Mouse (Mus musculus) heart, adult 9 months (tissue): Measurements from ENCODE around the gene Nell1.
"Not testable (repeated sequence)": the region's sequence is repeated elsewhere in the genome, so short reads cannot be mapped to it uniquely, and the experiment has no call there.

ENCODE experiments used
- DNase-seq, 2 experiments: peaks; one replicate each; pipeline ENCODE4 v3.0.0; 2022; ENCODE audit warnings: low spot score in 2 of 2

The Nell1 gene

GRCm38 (mm10) chr7:49974841-49975440, at the start of gene Nell1:
Gene Nell1 (plus strand): TSS chr7:49974864.
- DNase-seq, result no peak

- DNase-seq, result no peak
Observed at GRCm38 (mm10) chr7:49928571-49928970, 46.1 kb upstream of the Nell1 start.

- no peak for DNase-seq
Observed at GRCm38 (mm10) chr7:49929999-49930398, 44.7 kb upstream of the Nell1 start.

GRCm38 (mm10) chr7:49933386-49934115, 41.1 kb upstream of the Nell1 start:
- not testable (repeated sequence) for DNase-seq

- DNase-seq, result no peak
Observed at GRCm38 (mm10) chr7:49936821-49937220, 37.8 kb upstream of the Nell1 start.

GRCm38 (mm10) chr7:49942023-49942422, 32.6 kb upstream of the Nell1 start:
- DNase-seq, result no peak

GRCm38 (mm10) chr7:49942490-49942889, 32.2 kb upstream of the Nell1 start:
- DNase-seq, result no peak

GRCm38 (mm10) chr7:49946691-49947090, 28.0 kb upstream of the Nell1 start:
- DNase-seq, result no peak

GRCm38 (mm10) chr7:49953546-49954181, 21.0 kb upstream of the Nell1 start:
- peak; percentile 4 to 8 for DNase-seq

GRCm38 (mm10) chr7:49954834-49955233, 19.8 kb upstream of the Nell1 start:
- no peak for DNase-seq

GRCm38 (mm10) chr7:49957142-49957541, 17.5 kb upstream of the Nell1 start:
- DNase-seq, result no peak

- DNase-seq, result no peak
Observed at GRCm38 (mm10) chr7:49963764-49964163, 10.9 kb upstream of the Nell1 start.

GRCm38 (mm10) chr7:49969516-49969915, 5.1 kb upstream of the Nell1 start:
- DNase-seq, result no peak

GRCm38 (mm10) chr7:49975441-49976121, 917 bp downstream of the Nell1 start:
- no peak for DNase-seq

- no peak for DNase-seq
Observed at GRCm38 (mm10) chr7:49981511-49982227, 7.0 kb downstream of the Nell1 start.

- no peak for DNase-seq
Observed at GRCm38 (mm10) chr7:49984698-49985097, 10.0 kb downstream of the Nell1 start.

GRCm38 (mm10) chr7:49985947-49986346, 11.3 kb downstream of the Nell1 start:
- no peak for DNase-seq

- DNase-seq, result no peak
Observed at GRCm38 (mm10) chr7:49999321-49999720, 24.7 kb downstream of the Nell1 start.

- DNase-seq, result no peak
Observed at GRCm38 (mm10) chr7:50005268-50005667, 30.6 kb downstream of the Nell1 start.

GRCm38 (mm10) chr7:50035187-50036153, 60.8 kb downstream of the Nell1 start:
- no peak for DNase-seq

GRCm38 (mm10) chr7:50041112-50041511, 66.4 kb downstream of the Nell1 start:
- DNase-seq, result no peak
